Mouse (Mus musculus) heart, postnatal 0 days (tissue): ENCODE measurements around the gene Dnase1l3.

Experiments used
- CTCF ChIP-seq: IDR thresholded peaks from 2 replicates; pipeline ENCODE4 v1.5.1; 2016; ENCODE audit warnings: antibody characterized with exemption, control low read depth, low read depth
- EP300 ChIP-seq: IDR thresholded peaks from 2 replicates; pipeline ENCODE4 v1.6.1; 2016; ENCODE audit warnings: antibody characterized with exemption, low read depth

GRCm38 (mm10) chr14:8036406-8036805 lies 42.0 kb upstream of the Dnase1l3 start:
- TF ChIP-seq CTCF (no peak), EP300 (no peak)
